Mouse (Mus musculus): ENCODE data around the gene Gapdh. TPM values are rescaled to one million over a fixed set of nuclear protein-coding genes. Genes with fewer than 3 reads are reported as not detected.

Gene Gapdh
- total RNA-seq, 2 experiments from 2014 or later, result 2,618 to 2,651 TPM

Small RNA genes lying within 50 kb of the gene (microRNA-seq; reads per million reads assigned to microRNA genes)
- 0.25 to 0.42 reads per million in 2 experiments for gene Mir3098

Other genes with a start within 250 kb of the Gapdh start
- 100 to 1,000 TPM; 895 to 902 TPM for gene Ptms, start 246.4 kb downstream of the Gapdh start, total RNA-seq (2021)
- 100 to 1,000 TPM; 626 to 639 TPM for gene Mlf2, start 235.1 kb downstream of the Gapdh start, total RNA-seq (2021)
- 100 to 1,000 TPM; 168 TPM for gene Cops7a, start 200.9 kb downstream of the Gapdh start, total RNA-seq (2021)
- 100 to 1,000 TPM; 194 to 195 TPM for gene Pianp, start 169.8 kb downstream of the Gapdh start, total RNA-seq (2021)
- 10 to 100 TPM; 45.9 to 47.6 TPM for gene Zfp384, start 157.3 kb downstream of the Gapdh start, total RNA-seq (2021)
- 10 to 100 TPM; 50.7 to 51.1 TPM for gene Ing4, start 126.7 kb downstream of the Gapdh start, total RNA-seq (2021)
- 10 to 100 TPM; 11.2 to 14.5 TPM for gene Acrbp, start 116.8 kb downstream of the Gapdh start, total RNA-seq (2021)
- under 1 TPM; 0.58 to 0.68 TPM for gene Lpar5, start 98.5 kb downstream of the Gapdh start, total RNA-seq (2021)
- 100 to 1,000 TPM; 147 to 150 TPM for gene Chd4, start 70.5 kb downstream of the Gapdh start, total RNA-seq (2021)
- 10 to 100 TPM; 30.2 to 30.5 TPM for gene Nop2, start 34.6 kb downstream of the Gapdh start, total RNA-seq (2021)
- 10 to 100 TPM; 54.6 to 55.8 TPM for gene Iffo1, start 21.2 kb downstream of the Gapdh start, total RNA-seq (2021)
- 10 to 100 TPM; 22.0 to 24.4 TPM for gene Ncapd2, start 25.2 kb upstream of the Gapdh start, total RNA-seq (2021)
- gene Mrpl51, start 25.3 kb upstream of the Gapdh start, total RNA-seq (2021), result 10 to 100 TPM; 69.7 to 81.2 TPM
- 100 to 1,000 TPM; 111 to 145 TPM for gene Vamp1, start 49.1 kb upstream of the Gapdh start, total RNA-seq (2021)
- gene Tapbpl, start 65.4 kb upstream of the Gapdh start, total RNA-seq (2021), result 1 to 10 TPM; 6.5 to 6.8 TPM
- gene Cd27, start 70.5 kb upstream of the Gapdh start, total RNA-seq (2021), result not detected
- not detected for gene Tuba3a, start 119.6 kb upstream of the Gapdh start, total RNA-seq (2021)
- 1 to 10 TPM; 8.1 to 9.5 TPM for gene Ltbr, start 147.4 kb upstream of the Gapdh start, total RNA-seq (2021)
- 1 to 10 TPM; 2.6 to 3.6 TPM for gene Scnn1a, start 154.2 kb upstream of the Gapdh start, total RNA-seq (2021)
- gene Tnfrsf1a, start 182.9 kb upstream of the Gapdh start, total RNA-seq (2021), result 10 to 100 TPM; 10.9 to 13.4 TPM
- under 1 TPM; 0.35 to 0.56 TPM for gene Plekhg6, start 214.3 kb upstream of the Gapdh start, total RNA-seq (2021)